Mouse (Mus musculus) heart, postnatal 0 days (tissue): ENCODE results near the gene Vstm4.

ENCODE experiments used
- CTCF ChIP-seq: IDR thresholded peaks from 2 replicates; pipeline ENCODE4 v1.5.1; 2016; ENCODE audit warnings: antibody characterized with exemption, control low read depth, low read depth
- EP300 ChIP-seq: IDR thresholded peaks from 2 replicates; pipeline ENCODE4 v1.6.1; 2016; ENCODE audit warnings: antibody characterized with exemption, low read depth

- TF ChIP-seq CTCF (no peak), EP300 (no peak)
These were observed 52.6 kb downstream of the Vstm4 start for GRCm38 (mm10) chr14:32909112-32909511.
